Mouse (Mus musculus) CH12.LX (cell line): ENCODE data around the gene Il27.

Experiments used
- BHLHE40 ChIP-seq: IDR thresholded peaks from 2 replicates; pipeline ENCODE4 v1.6.1; 2011; ENCODE audit warnings: mild to moderate bottlenecking, low read depth, low read length, improper control_type of control experiment
- CTCF ChIP-seq, 2 experiments: IDR thresholded peaks in 1 of 2; conservative IDR thresholded peaks in 1 of 2; 2 replicates each; pipeline ENCODE4 v1.5.1; 2011 to 2012; ENCODE audit warnings: low read depth in 2 of 2, low read length in 2 of 2, improper control_type of control experiment in 1 of 2, inconsistent platforms in 1 of 2, mild to moderate bottlenecking in 1 of 2, moderate library complexity in 1 of 2
- GABPA ChIP-seq: IDR thresholded peaks from 2 replicates; pipeline ENCODE4 v1.6.1; 2012; ENCODE audit warnings: low read depth, low read length, improper control_type of control experiment, inconsistent platforms; ENCODE audit not compliant: insufficient replicate concordance

DNA sequence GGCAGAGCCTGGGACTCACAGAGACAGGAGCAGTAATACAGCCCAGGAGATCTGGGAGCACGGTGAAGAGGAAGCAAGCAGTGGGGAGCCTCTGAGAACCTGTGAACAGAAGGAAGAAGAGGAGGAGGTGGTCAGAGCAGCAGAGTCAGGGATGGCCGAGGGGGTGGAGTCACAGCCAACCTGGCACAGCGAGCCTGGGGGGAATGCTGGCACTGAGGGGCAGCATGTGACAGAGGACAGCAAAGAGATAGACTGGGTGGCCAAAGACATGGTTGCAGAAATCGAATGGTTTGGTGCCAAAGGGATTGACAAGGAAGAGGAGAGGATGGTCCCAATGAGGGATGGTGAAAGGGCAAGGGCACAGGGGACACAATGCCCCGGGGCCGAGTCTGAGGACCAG, 9.0 kb downstream of the Il27 start, which contains the start of gene Cln3:
- TF ChIP-seq GABPA (no peak), CTCF (conservative IDR thresholded peaks at IDR 0.05 in 1 of 2, IDR thresholded peaks at IDR 0.05 in 1 of 2; ENCODE audit: low read depth in 2 of 2, low read length in 2 of 2) (no peak), BHLHE40 (no peak)
